Mouse (Mus musculus) small intestine, adult 2 months (tissue): ENCODE results near the gene Pgbd5. TPM values are rescaled to one million over a fixed set of nuclear protein-coding genes. Genes with fewer than 3 reads are reported as not detected.

Source experiments
- H3K27ac ChIP-seq: fragments of 200-500 bp; 2 replicates; pipeline ENCODE4 v1.5.1; 2012; ENCODE audit warnings: low read depth, low read length, control low read depth, inconsistent platforms; ENCODE audit not compliant: insufficient read depth
- H3K27me3 ChIP-seq: fragments of 200-500 bp; 2 replicates; pipeline ENCODE4 v1.6.1; 2012; ENCODE audit warnings: mild to moderate bottlenecking, moderate library complexity, low read length, inconsistent platforms; ENCODE audit not compliant: control insufficient read depth, insufficient read depth
- H3K36me3 ChIP-seq: fragments of 200-500 bp; 2 replicates; pipeline ENCODE4 v1.6.1; 2012; ENCODE audit warnings: mild to moderate bottlenecking, low read length, control low read depth, inconsistent platforms; ENCODE audit not compliant: control insufficient read depth, insufficient read depth
- H3K4me1 ChIP-seq: fragments of 200-500 bp; 2 replicates; pipeline ENCODE4 v1.6.1; 2012; ENCODE audit warnings: low read length, inconsistent platforms, mixed read lengths; ENCODE audit not compliant: control insufficient read depth, insufficient read depth, insufficient read length
- H3K4me3 ChIP-seq: fragments of 200-500 bp; 2 replicates; pipeline ENCODE4 v1.5.1; 2012; ENCODE audit warnings: low read depth, mild to moderate bottlenecking, control low read depth, inconsistent platforms, low read length, moderate library complexity
- CTCF ChIP-seq: fragments of 200-500 bp; IDR thresholded peaks from 2 replicates; pipeline ENCODE4 v1.5.1; 2012; ENCODE audit warnings: low read depth, mild to moderate bottlenecking, control low read depth, inconsistent platforms, low read length, moderate library complexity, mixed read lengths; ENCODE audit not compliant: insufficient replicate concordance, insufficient read length; ENCODE audit errors: extremely low read depth
- POLR2A ChIP-seq: fragments of 200-500 bp; IDR thresholded peaks from 2 replicates; pipeline ENCODE4 v1.6.1; 2012; ENCODE audit warnings: low read depth, mild to moderate bottlenecking, control low read depth, inconsistent platforms, low read length, moderate library complexity
- WGBS: fragments of 180-500 bp; shearing (Covaris S2); methylation state at CpG from one replicate; pipeline ENCODE4 v1.1.7; 2018; 5-methylcytosine and 5-hydroxymethylcytosine counted together
- polyA plus RNA-seq: library from polyadenylated mRNA; depleted of rRNA; stranded (reverse); fragments of >200 nt; gene quantifications from 2 replicates; pipeline ENCODE4 v1.2.3, GENCODE M21; 2012; rRNA removed

Gene Pgbd5
- 2.3 and 2.8 TPM in 2 replicates for polyA plus RNA-seq

DNA sequence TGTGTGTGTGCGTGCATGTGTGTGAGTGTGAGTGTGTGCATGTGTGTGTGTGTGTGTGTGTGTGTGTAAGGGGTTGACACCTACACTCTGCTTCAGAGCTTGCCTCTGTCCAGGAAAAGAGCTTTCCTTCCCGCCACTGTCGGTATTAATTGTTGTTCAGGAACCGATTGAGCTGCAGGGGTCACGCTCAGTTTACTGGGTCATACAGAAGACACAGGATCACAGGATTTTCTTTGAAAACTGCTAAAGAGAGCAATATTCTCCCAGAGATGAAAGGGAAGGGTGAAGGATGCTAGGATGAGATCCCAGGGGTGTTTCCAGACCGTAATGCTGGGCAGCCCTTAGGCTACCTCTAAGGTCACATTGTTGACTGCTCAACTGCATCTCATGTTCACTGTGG, at the start of gene Pgbd5:
TSS of gene Pgbd5 (minus strand) at position 101 of the 400 bp plus-strand sequence.
- no peak for TF ChIP-seq POLR2A
- TF ChIP-seq CTCF, result no peak
- 77% methylated on average over 6 of the region's 6 CpGs for WGBS
- Histone ChIP-seq H3K27me3 (no peaks in the 10 kb centered on the region), H3K4me1 (no peaks in the 10 kb centered on the region; the same call in 1 of the 2 replicates), H3K4me3 (no peak within 1 kb of the TSS), H3K27ac (no peak within 1 kb of the TSS), H3K36me3 (no peaks in the 10 kb centered on the region)

DNA sequence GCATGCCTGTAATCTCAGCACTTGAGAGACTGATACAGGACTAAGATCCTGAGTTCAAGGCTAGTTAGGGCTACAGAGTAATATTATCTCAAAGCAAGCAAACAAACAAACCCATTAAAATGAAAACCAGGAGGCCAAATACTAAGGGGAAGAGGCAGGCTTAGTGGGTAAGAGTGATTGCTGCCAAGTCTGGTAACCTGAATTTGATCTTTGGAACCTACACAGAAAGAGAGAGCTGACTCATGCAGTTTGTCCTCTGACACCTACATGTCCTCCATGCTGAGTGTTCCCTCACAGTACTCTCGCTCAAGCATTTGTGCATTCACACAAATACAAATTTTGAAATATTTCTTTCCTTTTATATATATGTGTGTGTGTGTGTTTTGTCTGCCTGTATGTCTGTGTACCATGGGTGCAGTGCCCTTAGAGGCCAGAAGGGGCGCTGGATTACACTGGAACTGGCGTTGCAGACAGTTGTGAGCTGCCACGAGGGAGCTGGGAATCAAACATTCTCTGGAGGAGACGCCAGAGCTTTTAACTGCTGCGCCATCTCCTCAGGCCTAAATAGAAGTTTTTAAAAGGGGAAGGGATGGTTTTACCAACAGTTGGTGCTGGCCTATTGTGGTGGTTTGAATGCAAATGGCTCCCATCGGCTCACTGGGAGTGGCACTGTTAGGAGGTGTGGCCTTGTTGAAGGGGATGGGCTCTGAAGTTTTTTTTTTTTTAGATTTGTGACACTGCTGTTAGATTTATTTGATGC, 44.1 kb upstream of the Pgbd5 start:
- Histone ChIP-seq H3K27ac (no peak overlapping the region), H3K36me3 (no peaks in the 10 kb centered on the region), H3K4me3 (no peak overlapping the region), H3K4me1 (no peaks in the 10 kb centered on the region), H3K27me3 (no peaks in the 10 kb centered on the region)
- TF ChIP-seq POLR2A (no peak), CTCF (no peak)
- WGBS, result 69% methylated on average over 7 of the region's 7 CpGs

DNA sequence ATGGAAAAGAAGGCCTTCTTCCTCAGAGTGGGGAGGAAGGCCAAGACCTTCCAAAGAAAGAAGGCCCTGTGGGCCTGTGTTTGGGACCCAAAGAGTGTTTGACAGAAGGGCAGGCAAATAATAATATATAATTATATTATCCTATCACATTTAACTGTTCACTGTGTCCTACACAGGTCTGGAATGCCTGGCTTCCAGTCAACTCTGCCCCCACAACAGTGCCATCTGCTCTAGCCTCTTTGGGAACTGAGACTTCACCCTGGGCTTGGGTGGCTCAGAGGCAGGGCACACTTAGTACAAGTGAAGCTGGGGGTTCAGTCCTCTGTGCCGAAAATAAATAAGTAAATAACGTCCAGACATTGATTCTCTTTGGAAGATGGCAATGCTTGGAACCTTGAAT, 43.3 kb upstream of the Pgbd5 start:
- WGBS, result 88% methylated on average over 2 of the region's 2 CpGs
- Histone ChIP-seq H3K27me3 (no peaks in the 10 kb centered on the region), H3K36me3 (no peaks in the 10 kb centered on the region), H3K27ac (no peak overlapping the region), H3K4me1 (no peaks in the 10 kb centered on the region), H3K4me3 (no peak overlapping the region)
- no peak for TF ChIP-seq CTCF

DNA sequence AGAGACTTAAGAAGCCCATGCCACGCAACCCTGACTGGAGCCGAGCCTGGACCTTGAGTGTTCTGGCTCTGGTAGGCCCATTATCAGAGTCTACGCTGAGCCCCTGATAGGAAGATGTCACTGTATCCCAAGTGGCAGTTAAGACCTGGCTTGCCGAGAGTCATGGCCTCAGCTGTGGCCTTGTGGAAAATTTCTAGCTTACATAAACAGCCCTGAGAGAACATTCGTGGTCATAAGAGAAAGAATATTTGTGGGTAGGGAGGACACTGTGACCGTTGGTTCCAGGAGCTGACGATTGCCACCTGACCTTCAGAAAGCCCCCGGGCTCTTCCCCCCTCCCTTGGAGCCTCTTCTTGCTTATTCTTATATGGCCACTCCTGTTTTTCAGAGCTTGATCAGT, 40.9 kb upstream of the Pgbd5 start:
- TF ChIP-seq POLR2A (no peak), CTCF (no peak)
- no peak overlapping the region for H3K4me3 ChIP-seq
- 76% methylated on average over 8 of the region's 8 CpGs for WGBS
- no peaks in the 10 kb centered on the region for H3K36me3 ChIP-seq
- H3K4me1 ChIP-seq, result no peaks in the 10 kb centered on the region
- no peaks in the 10 kb centered on the region for H3K27me3 ChIP-seq
- H3K27ac ChIP-seq, result no peak overlapping the region

DNA sequence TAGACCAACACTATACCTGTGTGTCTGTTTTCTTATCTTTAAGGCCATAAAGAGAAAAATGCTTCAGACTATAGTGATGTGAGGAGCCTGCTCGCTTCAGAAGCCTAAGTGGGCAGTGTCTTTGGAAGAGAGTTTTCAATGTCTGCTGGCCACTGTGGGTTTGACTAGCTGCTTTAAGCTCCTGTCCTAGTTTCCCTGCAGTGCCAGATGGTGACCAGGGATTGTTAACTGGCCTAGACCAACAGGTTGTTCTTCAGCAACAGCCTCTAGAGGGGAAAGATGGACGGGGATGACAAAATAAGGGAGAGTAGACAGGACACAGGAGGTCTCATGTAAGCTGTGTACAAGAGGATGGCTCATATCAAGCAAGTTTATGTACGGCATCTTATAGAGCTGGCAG, 39.8 kb upstream of the Pgbd5 start:
- no peak overlapping the region for H3K4me3 ChIP-seq
- WGBS, result 53% methylated on average over 3 of the region's 3 CpGs
- no peaks in the 10 kb centered on the region for H3K36me3 ChIP-seq
- H3K4me1 ChIP-seq, result no peaks in the 10 kb centered on the region
- TF ChIP-seq CTCF (no peak), POLR2A (no peak)
- H3K27me3 ChIP-seq, result no peaks in the 10 kb centered on the region
- H3K27ac ChIP-seq, result no peak overlapping the region

DNA sequence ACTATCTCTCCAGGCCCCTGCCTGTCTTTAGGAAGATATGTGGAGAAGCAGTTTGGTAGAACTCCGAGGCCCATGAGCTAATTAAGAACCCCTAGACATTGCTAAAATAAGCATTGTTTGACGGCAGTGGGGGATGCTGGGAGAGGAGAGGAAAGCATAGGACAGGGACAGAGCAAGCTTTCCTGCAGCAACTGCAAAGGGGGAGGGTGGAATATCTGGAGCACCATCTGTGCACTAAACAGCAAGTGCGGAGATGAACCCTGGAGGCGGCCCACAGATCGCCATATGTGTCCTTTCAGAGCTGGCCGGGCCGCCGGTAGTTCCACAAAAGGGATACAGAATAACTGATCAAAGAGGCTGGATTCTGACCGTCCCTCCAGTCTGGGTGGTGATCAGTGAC, 37.2 kb upstream of the Pgbd5 start:
- H3K36me3 ChIP-seq, result no peaks in the 10 kb centered on the region
- 78% methylated on average over 9 of the region's 9 CpGs for WGBS
- H3K4me1 ChIP-seq, result no peaks in the 10 kb centered on the region
- TF ChIP-seq CTCF (no peak), POLR2A (no peak)
- no peak overlapping the region for H3K4me3 ChIP-seq
- H3K27ac ChIP-seq, result no peak overlapping the region
- no peaks in the 10 kb centered on the region for H3K27me3 ChIP-seq

DNA sequence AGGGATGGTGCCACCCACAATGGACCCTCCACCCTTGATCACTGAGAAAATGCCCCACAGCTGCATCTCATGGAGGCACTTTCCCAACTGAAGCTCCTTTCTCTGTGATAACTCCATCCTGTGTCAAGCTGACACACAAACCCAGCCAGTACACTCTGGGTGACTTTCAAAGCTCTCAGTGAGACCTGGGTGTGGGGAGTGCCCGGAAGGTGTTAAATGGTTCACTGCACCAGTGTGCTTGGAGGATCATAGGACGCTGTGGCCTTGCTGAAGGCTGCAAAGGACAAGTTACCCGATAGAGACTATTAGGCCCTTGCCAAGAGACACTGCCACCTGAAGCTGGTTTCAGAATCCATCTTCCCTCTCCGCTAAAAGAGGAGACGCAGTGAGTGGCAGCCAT, 36.2 kb upstream of the Pgbd5 start:
- H3K27me3 ChIP-seq, result no peaks in the 10 kb centered on the region
- TF ChIP-seq CTCF (no peak), POLR2A (no peak)
- no peaks in the 10 kb centered on the region for H3K36me3 ChIP-seq
- no peak overlapping the region for H3K4me3 ChIP-seq
- H3K27ac ChIP-seq, result no peak overlapping the region
- WGBS, result 82% methylated on average over 5 of the region's 5 CpGs
- H3K4me1 ChIP-seq, result no peaks in the 10 kb centered on the region
